Mouse (Mus musculus) thymus, adult 2 months (tissue): ENCODE results near the gene Cnih3. TPM values are rescaled to one million over a fixed set of nuclear protein-coding genes. Genes with fewer than 3 reads are reported as not detected.

Source experiments
- DNase-seq: peaks from one replicate; pipeline ENCODE4 v3.0.0; 2021
- H3K27ac ChIP-seq: fragments of 200-500 bp; 2 replicates; pipeline ENCODE4 v1.5.1; 2012; ENCODE audit warnings: low read length, control low read depth; ENCODE audit not compliant: control insufficient read depth, insufficient read depth
- H3K27me3 ChIP-seq: fragments of 200-500 bp; 2 replicates; pipeline ENCODE4 v1.6.1; 2012; ENCODE audit warnings: mild to moderate bottlenecking, low read length, moderate library complexity, mixed read lengths; ENCODE audit not compliant: control insufficient read depth, insufficient read depth
- H3K36me3 ChIP-seq: fragments of 200-500 bp; 2 replicates; pipeline ENCODE4 v1.6.1; 2012; ENCODE audit warnings: mild to moderate bottlenecking, low read length, moderate library complexity; ENCODE audit not compliant: control insufficient read depth, insufficient read depth
- H3K4me1 ChIP-seq: fragments of 200-500 bp; replicated peaks from 2 replicates; pipeline ENCODE4 v1.6.1; 2012; ENCODE audit warnings: low read length; ENCODE audit not compliant: control insufficient read depth, insufficient read depth
- H3K4me3 ChIP-seq: fragments of 200-500 bp; 2 replicates; pipeline ENCODE4 v1.5.1; 2012; ENCODE audit warnings: mild to moderate bottlenecking, low read length, control low read depth, moderate library complexity; ENCODE audit not compliant: control insufficient read depth, insufficient read depth
- CTCF ChIP-seq: fragments of 200-500 bp; IDR thresholded peaks from 2 replicates; pipeline ENCODE4 v1.5.1; 2012; ENCODE audit warnings: mild to moderate bottlenecking, control low read depth, low read length, moderate library complexity, borderline replicate concordance; ENCODE audit not compliant: control insufficient read depth, poor library complexity, insufficient read depth; ENCODE audit errors: extremely low read depth
- POLR2A ChIP-seq: fragments of 200-500 bp; IDR thresholded peaks from 2 replicates; pipeline ENCODE4 v1.6.1; 2012; ENCODE audit warnings: mild to moderate bottlenecking, low read length, control low read depth, moderate library complexity; ENCODE audit not compliant: control insufficient read depth, poor library complexity, insufficient read depth; ENCODE audit errors: extremely low read depth
- WGBS: fragments of 180-500 bp; shearing (Covaris S2); methylation state at CpG from one replicate; pipeline ENCODE4 v1.1.7; 2018; 5-methylcytosine and 5-hydroxymethylcytosine counted together
- polyA plus RNA-seq: library from polyadenylated mRNA; depleted of rRNA; stranded (reverse); fragments of >200 nt; gene quantifications from 2 replicates; pipeline ENCODE4 v1.2.3, GENCODE M21; 2012

Cnih3 gene
- polyA plus RNA-seq, 1 experiment, result not detected

- H3K4me1 ChIP-seq, result no peaks in the 10 kb centered on the region
- no peaks in the 10 kb centered on the region for H3K36me3 ChIP-seq
- no peak overlapping the region for H3K4me3 ChIP-seq
- TF ChIP-seq POLR2A (no peak), CTCF (no peak)
- no peaks in the 10 kb centered on the region for H3K27me3 ChIP-seq
- WGBS, result 93% methylated on average over 6 of the region's 6 CpGs
- no peak overlapping the region for H3K27ac ChIP-seq
- DNase-seq, result no peak
These were observed 65.6 kb downstream of the Cnih3 start for GRCm38 (mm10) chr1:181417937-181418523.

- no peaks in the 10 kb centered on the region for H3K27me3 ChIP-seq
- no peak overlapping the region for H3K4me3 ChIP-seq
- no peaks in the 10 kb centered on the region for H3K4me1 ChIP-seq
- DNase-seq, result no peak
- 80% methylated on average over 11 of the region's 11 CpGs for WGBS
- TF ChIP-seq POLR2A (no peak), CTCF (no peak)
- no peaks in the 10 kb centered on the region for H3K36me3 ChIP-seq
- H3K27ac ChIP-seq, result no peak overlapping the region
These were observed 67.7 kb downstream of the Cnih3 start for GRCm38 (mm10) chr1:181420080-181420536.

- no peak for DNase-seq
- no peak for TF ChIP-seq POLR2A
- no peak for TF ChIP-seq CTCF
- Histone ChIP-seq H3K4me3 (no peak overlapping the region), H3K27ac (no peak overlapping the region), H3K36me3 (no peaks in the 10 kb centered on the region), H3K27me3 (no peaks in the 10 kb centered on the region), H3K4me1 (no peaks in the 10 kb centered on the region)
- WGBS, result 97% methylated on average over 6 of the region's 6 CpGs
These were observed 70.4 kb downstream of the Cnih3 start for GRCm38 (mm10) chr1:181422796-181423195.

- Histone ChIP-seq H3K27ac (no peak overlapping the region), H3K36me3 (no peaks in the 10 kb centered on the region), H3K4me3 (no peak overlapping the region), H3K4me1 (no peaks in the 10 kb centered on the region), H3K27me3 (no peaks in the 10 kb centered on the region)
- WGBS, result 95% methylated on average over 3 of the region's 3 CpGs
- TF ChIP-seq CTCF, result no peak
- DNase-seq, result no peak
These were observed 72.5 kb downstream of the Cnih3 start for GRCm38 (mm10) chr1:181424922-181425321.

- H3K27ac ChIP-seq, result no peak overlapping the region
- no peaks in the 10 kb centered on the region for H3K27me3 ChIP-seq
- no peak for DNase-seq
- TF ChIP-seq CTCF, result no peak
- TF ChIP-seq POLR2A, result no peak
- no peaks in the 10 kb centered on the region for H3K4me1 ChIP-seq
- WGBS, result 88% methylated on average over 3 of the region's 3 CpGs
- no peak overlapping the region for H3K4me3 ChIP-seq
- no peaks in the 10 kb centered on the region for H3K36me3 ChIP-seq
These were observed 73.0 kb downstream of the Cnih3 start for GRCm38 (mm10) chr1:181425388-181425787.

GRCm38 (mm10) chr1:181426406-181426805 lies 74.0 kb downstream of the Cnih3 start:
- Histone ChIP-seq H3K4me3 (no peak overlapping the region), H3K36me3 (no peaks in the 10 kb centered on the region), H3K27me3 (no peaks in the 10 kb centered on the region), H3K4me1 (no peaks in the 10 kb centered on the region), H3K27ac (no peak overlapping the region)
- TF ChIP-seq CTCF, result no peak
- 94% methylated on average over 5 of the region's 5 CpGs for WGBS
- no peak for DNase-seq

- WGBS, result 94% methylated on average over 5 of the region's 5 CpGs
- no peaks in the 10 kb centered on the region for H3K27me3 ChIP-seq
These were observed 80.8 kb downstream of the Cnih3 start for GRCm38 (mm10) chr1:181433263-181433662.

More at GRCm38 (mm10) chr1:181433263-181433662, 80.8 kb downstream of the Cnih3 start:
- H3K36me3 ChIP-seq, result no peaks in the 10 kb centered on the region
- no peak for DNase-seq
- H3K27ac ChIP-seq, result no peak overlapping the region
- TF ChIP-seq CTCF, result no peak
- no peak for TF ChIP-seq POLR2A
- H3K4me3 ChIP-seq, result no peak overlapping the region
- H3K4me1 ChIP-seq, result no peaks in the 10 kb centered on the region
